Mouse (Mus musculus) layer of hippocampus, postnatal 25 days (tissue): Measurements from ENCODE around the gene Scube1. TPM values are rescaled to one million over a fixed set of nuclear protein-coding genes. Genes with fewer than 3 reads are reported as not detected.

Experiments
- DNase-seq, 2 experiments: peaks; one replicate each; pipeline ENCODE4 v3.0.0; 2022; ENCODE audit warnings: mixed read lengths in 2 of 2, low spot score in 1 of 2; ENCODE audit errors: extremely low spot score in 1 of 2
- total RNA-seq, 2 experiments: library from RNA; stranded (reverse); gene quantifications; 2 replicates each; pipeline ENCODE4 v1.2.3; 2021

Gene Scube1
- total RNA-seq, 2 experiments from 2014 or later = 16.7 to 19.3 TPM

DNA sequence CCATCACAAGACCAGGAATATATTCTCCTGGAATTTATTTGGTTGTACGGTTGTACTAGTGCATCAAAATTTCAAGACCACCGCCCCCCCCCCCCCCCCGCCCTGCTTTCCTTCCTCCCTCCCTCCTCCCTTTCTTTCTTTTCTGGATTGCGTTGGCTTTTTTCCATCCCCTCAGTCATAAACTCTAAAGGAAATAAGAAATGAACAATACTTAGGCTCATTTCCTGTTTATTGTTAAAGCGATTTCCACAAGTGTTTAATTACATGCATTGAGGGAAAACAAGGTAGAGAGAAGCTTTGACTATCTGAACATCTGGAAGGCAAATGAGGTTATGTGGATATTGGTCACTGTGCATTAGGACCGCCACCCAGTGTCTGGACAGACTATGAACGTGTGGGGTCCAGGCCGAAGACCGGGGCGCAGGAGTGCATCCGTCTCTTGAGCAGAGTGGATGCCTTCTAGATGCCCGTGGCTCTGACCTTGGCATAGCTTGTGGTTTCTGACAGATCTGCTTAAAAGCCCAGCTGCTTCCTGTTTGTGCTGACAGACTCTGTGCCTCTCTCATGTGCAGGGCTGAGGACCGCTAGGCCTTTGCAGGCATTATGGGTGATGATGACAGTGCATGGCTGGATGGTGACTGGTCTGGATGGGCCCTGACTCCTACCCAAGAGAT, 122.3 kb downstream of the Scube1 start:
- DNase-seq = no peak

DNA sequence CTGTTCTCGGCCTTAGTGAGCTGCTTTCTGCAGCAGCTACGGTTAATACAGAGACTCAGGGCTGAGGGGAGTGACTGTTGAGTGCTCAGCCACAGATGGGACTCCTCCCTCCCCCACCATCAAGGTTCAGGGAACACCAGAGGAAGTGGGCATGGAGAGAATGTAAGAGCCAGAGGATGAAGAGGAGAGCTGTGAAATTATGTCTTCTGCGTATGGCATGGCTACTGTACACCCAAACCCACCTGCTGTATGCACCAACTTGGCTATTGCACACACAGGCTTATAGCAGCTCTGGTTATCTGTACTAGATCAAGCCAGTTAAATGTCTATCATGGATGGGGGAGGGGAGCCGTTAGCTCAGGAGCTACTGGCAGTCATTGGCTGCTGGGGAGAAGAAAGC, 123.6 kb downstream of the Scube1 start:
- DNase-seq = no peak

GRCm38 (mm10) chr15:83596833-83597232, 128.0 kb downstream of the Scube1 start:
- no peak for DNase-seq

- DNase-seq = no peak
Measured at GRCm38 (mm10) chr15:83595364-83595711, 129.5 kb downstream of the Scube1 start.

DNA sequence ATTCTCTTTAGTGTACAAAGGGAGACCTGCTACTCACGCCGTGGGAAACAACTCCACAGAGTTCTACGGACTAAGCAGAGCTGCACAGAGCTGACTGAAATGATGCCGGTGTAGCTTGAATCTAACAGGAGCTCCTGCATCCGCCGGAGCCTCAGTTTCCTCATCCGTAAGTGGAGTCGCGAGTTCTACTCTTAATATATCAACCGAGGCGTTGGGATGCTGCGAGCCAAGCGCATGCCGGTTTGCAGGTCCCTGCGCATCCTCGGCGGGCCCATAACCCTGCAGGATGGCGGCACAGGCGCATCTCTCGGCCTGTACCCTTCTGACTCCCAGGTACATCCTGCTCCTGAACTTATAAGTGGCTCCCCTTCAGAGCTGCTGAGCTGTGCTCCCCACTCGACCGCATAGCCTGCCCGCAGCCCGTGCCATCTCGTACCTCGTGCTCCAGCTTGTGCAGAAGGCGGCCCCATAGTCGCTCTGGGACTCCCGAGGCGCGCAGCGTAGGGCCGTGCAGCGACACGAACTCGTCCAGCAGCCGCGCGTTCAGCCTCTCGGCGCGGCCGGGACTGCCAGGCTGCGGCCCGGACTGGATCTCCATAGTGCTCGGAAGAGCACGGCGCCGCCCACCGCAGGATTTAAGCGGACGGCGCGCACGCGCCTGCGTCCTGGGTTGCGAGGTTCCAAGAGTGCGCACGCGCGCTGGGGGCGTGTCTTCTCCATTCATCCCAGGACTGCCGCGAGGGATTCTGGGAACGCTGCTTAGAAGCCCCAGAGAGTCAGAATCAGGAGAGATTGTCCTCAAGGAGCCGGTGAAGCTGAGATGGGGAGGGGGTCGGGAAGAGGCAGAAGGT, 130.1 kb downstream of the Scube1 start, which contains the start of gene Ttll12:
Gene Ttll12 (minus strand): TSS at position 645 of the 851 bp plus-strand sequence.
- peak; percentile 82 to 95 for DNase-seq

GRCm38 (mm10) chr15:83593702-83594512, 130.9 kb downstream of the Scube1 start:
- no peak for DNase-seq

DNA sequence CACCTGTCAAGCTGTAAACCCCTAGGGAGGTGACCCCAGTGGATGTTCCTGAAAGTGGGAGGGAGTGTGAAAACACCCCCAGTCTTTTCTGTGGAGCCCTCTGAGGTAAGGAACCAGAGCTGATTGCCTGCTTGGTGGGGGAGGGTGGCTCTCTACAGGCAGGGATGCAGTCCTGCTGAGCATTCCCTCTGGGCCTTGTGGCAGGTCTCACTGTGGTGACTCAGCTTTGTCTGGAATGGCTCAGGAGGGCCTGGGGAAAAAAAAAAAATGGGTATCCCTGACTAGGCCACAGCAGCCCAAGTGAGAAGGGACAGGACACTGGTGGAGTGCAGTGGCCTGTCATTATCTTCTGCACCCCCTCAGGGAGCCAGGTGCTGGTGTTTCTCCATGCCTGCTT, 131.6 kb downstream of the Scube1 start:
- no peak for DNase-seq

DNA sequence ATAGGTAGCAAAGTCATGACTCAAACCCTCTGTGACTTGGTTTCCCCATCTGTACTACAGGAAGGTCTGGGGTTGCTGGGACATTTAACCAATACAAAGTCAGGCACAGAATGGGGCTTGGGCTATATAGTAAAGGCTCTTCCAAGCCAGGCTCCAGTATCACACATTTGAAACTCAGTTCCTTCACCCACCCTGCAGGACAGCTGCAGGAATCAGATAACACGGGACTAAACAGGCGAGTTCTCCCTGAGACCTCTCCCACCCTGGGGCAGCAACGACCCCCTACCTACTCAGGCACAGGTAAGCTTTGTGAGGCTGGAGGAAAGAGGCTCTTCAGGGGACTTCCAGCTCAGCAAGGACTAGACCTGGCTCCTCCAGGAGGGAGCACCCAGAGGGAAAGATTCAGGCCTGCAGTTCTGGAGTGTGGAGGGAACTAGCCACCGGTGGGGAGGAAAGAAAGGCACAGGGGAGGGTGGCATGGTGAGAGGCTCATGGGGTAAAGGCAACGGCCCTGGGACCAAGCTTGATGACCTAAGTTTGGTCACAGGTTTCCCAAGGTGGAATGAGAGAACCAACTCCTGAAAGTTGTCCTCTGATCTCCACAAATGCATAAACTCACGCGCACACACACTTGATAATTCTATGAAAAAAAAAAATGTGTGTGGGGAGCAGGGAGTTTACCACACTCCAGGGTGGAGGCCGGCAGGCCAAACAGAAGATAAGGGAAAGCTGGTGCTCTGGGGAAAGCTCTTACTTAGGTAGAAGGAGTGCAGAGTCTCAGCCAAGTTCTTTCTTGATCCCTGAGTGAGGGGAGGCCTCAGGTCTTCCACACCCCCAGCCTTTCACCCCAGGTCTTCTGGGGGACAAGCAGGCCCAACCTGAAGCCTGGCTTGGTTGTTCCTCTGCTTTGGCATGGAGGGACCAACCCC, 132.3 kb downstream of the Scube1 start:
- no peak for DNase-seq

GRCm38 (mm10) chr15:83591758-83592157, 133.1 kb downstream of the Scube1 start:
- no peak for DNase-seq

DNA sequence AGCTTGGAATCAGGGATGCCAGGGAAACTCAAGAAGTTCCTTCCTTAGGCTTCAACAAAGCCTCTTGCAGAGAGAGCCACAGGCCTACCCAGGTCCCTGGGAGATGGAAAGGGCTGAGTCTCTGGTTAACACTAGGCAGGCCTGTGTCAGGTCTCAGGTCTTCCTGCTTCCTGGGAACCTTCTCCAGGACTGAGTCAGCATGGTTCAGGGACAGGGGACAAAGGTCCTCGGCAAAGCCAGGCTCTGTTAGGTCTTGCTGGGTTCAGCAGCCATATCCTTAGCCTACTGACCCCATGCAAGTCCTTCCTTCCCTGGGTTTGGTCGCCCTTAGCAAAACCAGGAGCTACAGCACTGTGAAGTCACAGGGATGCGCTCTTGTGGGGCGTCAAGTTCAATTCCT, 134.0 kb downstream of the Scube1 start:
- no peak for DNase-seq

GRCm38 (mm10) chr15:83584741-83585220, 140.0 kb downstream of the Scube1 start:
- no peak for DNase-seq

- DNase-seq = no peak
Measured at GRCm38 (mm10) chr15:83583419-83584156, 141.2 kb downstream of the Scube1 start.

GRCm38 (mm10) chr15:83582931-83583330, 141.9 kb downstream of the Scube1 start:
- no peak for DNase-seq

DNA sequence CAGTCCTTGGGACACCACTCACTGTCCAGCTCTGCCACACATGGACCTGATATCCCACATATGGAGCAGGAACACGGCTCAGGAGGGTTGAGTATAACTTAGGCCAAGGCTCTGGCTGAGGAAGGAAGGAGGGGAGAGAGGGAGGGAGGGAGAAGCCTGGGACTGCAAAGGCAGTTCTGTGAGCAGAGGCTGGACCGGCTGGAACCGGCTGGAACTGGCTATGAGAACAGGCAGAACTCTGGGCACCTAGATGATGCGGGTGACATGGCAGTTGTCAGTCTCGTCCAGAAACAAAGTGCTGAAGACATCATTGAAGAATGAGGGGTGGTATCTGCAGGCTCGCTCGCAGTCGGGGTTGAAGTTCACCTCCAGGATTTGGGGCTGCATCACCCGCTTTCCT, 148.2 kb downstream of the Scube1 start:
- DNase-seq = no peak

- DNase-seq = no peak
Measured at GRCm38 (mm10) chr15:83575543-83575942, 149.3 kb downstream of the Scube1 start.

GRCm38 (mm10) chr15:83574731-83575351, 150.0 kb downstream of the Scube1 start:
- no peak for DNase-seq

DNA sequence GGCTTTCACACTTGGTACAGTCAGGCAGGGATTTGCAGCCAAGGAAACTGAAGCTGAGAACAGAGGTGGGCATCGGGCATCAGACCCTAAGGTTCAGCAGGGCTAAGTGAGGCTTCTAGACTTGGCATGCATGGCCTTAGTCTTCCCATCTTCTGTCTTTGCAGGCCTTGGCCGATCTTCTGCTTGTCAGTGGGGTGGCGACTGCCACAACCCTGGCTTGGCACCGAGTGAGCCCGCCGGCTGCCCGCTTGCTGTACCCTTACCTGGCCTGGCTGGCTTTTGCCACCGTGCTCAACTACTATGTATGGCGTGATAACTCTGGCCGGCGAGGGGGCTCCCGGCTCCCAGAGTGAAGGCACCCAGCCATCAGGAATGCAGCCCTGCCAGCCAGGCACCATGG, 151.2 kb downstream of the Scube1 start:
- DNase-seq = no peak

DNA sequence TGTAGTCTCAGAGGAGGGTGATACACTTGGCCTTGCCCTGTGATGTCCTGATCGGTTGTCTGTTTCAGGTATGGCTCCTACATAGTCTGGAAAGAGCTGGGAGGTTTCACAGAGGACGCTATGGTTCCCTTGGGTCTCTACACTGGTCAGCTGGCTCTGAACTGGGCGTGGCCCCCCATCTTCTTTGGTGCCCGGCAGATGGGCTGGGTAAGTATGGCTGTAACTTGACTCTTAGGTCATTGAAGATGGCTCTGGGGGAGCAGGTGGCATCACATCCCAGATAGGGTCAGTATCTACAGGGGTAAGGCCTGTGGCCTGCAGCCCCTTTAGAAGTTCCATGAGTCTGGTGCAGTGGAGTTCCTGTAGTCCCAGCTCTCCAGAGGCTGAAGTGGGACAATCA, 152.7 kb downstream of the Scube1 start:
- DNase-seq = no peak

DNA sequence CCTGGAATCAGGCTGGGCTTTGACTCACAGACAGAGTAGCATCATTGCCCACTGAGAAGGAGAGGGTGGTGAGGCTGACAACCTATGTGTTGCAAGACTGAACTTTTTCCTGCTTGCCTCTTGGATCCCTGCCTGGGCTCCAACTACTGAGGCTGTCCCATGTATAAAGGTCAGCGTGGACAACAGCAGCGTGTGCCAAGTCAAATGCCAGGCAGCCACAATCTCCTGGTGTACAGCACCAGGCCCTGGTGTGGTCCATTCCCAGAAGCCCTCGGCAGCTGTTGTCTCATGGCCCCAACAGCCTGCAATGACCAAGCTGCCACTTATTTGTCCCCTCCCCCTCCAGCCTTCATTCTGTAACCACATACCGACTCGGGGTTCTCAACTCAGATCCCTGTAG, 153.2 kb downstream of the Scube1 start:
- no peak for DNase-seq
